Comparison of ENCODE assay signal across 17 mouse cellular contexts in the genomic region with DNA sequence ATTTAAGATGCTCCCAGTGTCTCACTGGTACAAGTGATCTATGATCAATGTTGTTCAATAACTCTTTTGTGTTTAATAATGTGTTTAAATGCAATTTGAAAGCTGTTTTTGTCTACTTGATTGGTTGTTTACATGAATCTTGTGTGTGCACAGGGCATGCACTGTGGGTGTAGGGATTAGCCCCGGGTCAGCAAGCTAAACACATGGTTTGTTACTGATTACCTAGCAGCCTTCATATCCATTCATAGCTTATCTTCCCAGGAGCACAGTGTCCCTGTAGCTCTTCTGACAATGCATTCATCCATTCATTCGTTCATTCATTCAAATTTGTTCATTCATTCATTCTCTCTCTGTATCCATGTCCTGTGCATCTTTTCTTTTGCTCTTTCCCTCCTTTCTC.
"Had no signal": no experiment of that assay in that cellular context is flagged by ENCODE, and none has a peak within 500 bp of the region (broad histone marks: within the 10 kb centered on the region; RNA-seq: fewer than 3 reads in every experiment).

No protein-coding gene starts in this region.

- DNase-seq: left cerebral cortex, postnatal 4 days; lung, embryonic 14.5 days; right cerebral cortex, postnatal 25 days; spleen, adult 18-20 months; thymus, postnatal 25 days had no signal

- ATAC-seq: intestine, postnatal 0 days; lung, postnatal 0 days; midbrain, embryonic 15.5 days had no signal

- H3K4me1 ChIP-seq: hindbrain, embryonic 15.5 days; liver, embryonic 15.5 days; midbrain, embryonic 12.5 days; midbrain, embryonic 15.5 days; neural tube, embryonic 12.5 days; neural tube, embryonic 15.5 days; stomach, embryonic 15.5 days had no signal

- H3K27me3 ChIP-seq: hindbrain, embryonic 15.5 days; limb, embryonic 12.5 days; limb, embryonic 15.5 days; liver, embryonic 15.5 days; midbrain, embryonic 12.5 days; midbrain, embryonic 15.5 days; neural tube, embryonic 12.5 days; neural tube, embryonic 15.5 days; stomach, embryonic 15.5 days had no signal

- H3K4me3 ChIP-seq: hindbrain, embryonic 15.5 days; limb, embryonic 12.5 days; limb, embryonic 15.5 days; liver, embryonic 15.5 days; midbrain, embryonic 12.5 days; midbrain, embryonic 15.5 days; neural tube, embryonic 12.5 days; neural tube, embryonic 15.5 days; stomach, embryonic 15.5 days had no signal

- H3K9me3 ChIP-seq: hindbrain, embryonic 15.5 days; limb, embryonic 12.5 days; limb, embryonic 15.5 days; liver, embryonic 15.5 days; midbrain, embryonic 12.5 days; midbrain, embryonic 15.5 days; neural tube, embryonic 12.5 days; neural tube, embryonic 15.5 days; stomach, embryonic 15.5 days had no signal

- H3K4me2 ChIP-seq: hindbrain, embryonic 15.5 days; limb, embryonic 12.5 days; limb, embryonic 15.5 days; liver, embryonic 15.5 days; lung, embryonic 14.5 days; midbrain, embryonic 12.5 days; midbrain, embryonic 15.5 days; neural tube, embryonic 12.5 days; neural tube, embryonic 15.5 days; stomach, embryonic 15.5 days had no signal

- H3K27ac ChIP-seq: hindbrain, embryonic 15.5 days; limb, embryonic 12.5 days; limb, embryonic 15.5 days; liver, embryonic 15.5 days; macrophage; midbrain, embryonic 12.5 days; midbrain, embryonic 15.5 days; neural tube, embryonic 12.5 days; neural tube, embryonic 15.5 days; stomach, embryonic 15.5 days had no signal

- H3K36me3 ChIP-seq: hindbrain, embryonic 15.5 days; limb, embryonic 12.5 days; limb, embryonic 15.5 days; liver, embryonic 15.5 days; midbrain, embryonic 12.5 days; midbrain, embryonic 15.5 days; neural tube, embryonic 12.5 days; neural tube, embryonic 15.5 days; stomach, embryonic 15.5 days had no signal

- H3K9ac ChIP-seq: hindbrain, embryonic 15.5 days; limb, embryonic 12.5 days; limb, embryonic 15.5 days; liver, embryonic 15.5 days; lung, embryonic 14.5 days; midbrain, embryonic 12.5 days; midbrain, embryonic 15.5 days; neural tube, embryonic 12.5 days; neural tube, embryonic 15.5 days; stomach, embryonic 15.5 days had no signal
